ENCODE assay signal across 8 mouse cellular contexts in the genomic region with DNA sequence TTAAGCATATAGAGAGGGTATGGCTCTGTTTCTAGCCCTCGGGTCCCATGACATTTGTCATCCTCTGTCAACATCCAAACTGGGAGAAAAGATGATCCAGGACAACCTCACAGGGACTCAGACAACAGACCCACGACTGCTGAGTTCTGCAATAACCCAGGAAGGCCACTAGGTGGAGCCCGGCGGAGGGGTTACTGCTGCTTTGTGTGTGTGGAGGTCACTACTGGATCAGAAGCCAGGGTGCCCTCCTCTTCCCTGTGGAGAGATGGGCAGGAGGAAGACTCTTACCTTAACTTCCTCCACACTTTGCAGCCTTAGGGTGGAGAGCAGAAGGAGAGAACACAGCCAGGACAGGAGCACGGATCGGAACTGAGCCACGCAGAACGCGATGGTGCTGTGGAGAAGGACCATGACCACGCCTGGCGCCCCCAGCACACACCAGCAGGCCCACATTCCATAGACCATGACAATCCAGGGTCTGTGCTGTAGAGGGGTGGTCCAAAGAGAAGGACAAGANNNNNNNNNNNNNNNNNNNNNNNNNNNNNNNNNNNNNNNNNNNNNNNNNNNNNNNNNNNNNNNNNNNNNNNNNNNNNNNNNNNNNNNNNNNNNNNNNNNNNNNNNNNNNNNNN. TPM values are rescaled to one million over a fixed set of nuclear protein-coding genes. Genes with fewer than 3 reads are reported as not detected.
DNase-seq lines count a peak whose midpoint lies in the region; ATAC-seq and TF ChIP-seq lines count a peak whose summit lies in the region.

No protein-coding gene starts in this region.

- WGBS in bone marrow, adult 2 months = 58% methylated on average over 11 of the region's 11 CpGs
- WGBS in embryonic facial prominence, embryonic 14.5 days = 53% methylated on average over 11 of the region's 11 CpGs
- WGBS in heart, embryonic 16.5 days = 55% methylated on average over 11 of the region's 11 CpGs
- 48% methylated on average over 11 of the region's 11 CpGs for WGBS in lung, embryonic 16.5 days

- TF ChIP-seq CTCF in ES-Bruce4 (IDR thresholded peaks at IDR 0.05; ENCODE audit: low read depth, low read length) = peak; percentile 72
- TF ChIP-seq CTCF in bone marrow, adult 2 months (IDR thresholded peaks at IDR 0.05; ENCODE audit: control insufficient read depth, insufficient read depth, low read length) = peak; percentile 75

- no peak overlapping the region for H3K9ac ChIP-seq in ES-Bruce4 (ENCODE audit: low read depth, poor library complexity, severe bottlenecking)
- H3K9ac ChIP-seq in embryonic facial prominence, embryonic 14.5 days (ENCODE audit: low read depth, low read length) = no peak overlapping the region
- H3K9ac ChIP-seq in heart, embryonic 16.5 days (ENCODE audit: low read length) = no peak overlapping the region
- no peak overlapping the region for H3K9ac ChIP-seq in lung, embryonic 16.5 days (ENCODE audit: low read length)

- no peak overlapping the region for H3K4me3 ChIP-seq in ES-Bruce4 (ENCODE audit: low read depth, low read length)
- H3K4me3 ChIP-seq in bone marrow, adult 2 months (replicated peaks; ENCODE audit: control insufficient read depth, low read depth, low read length) = no peak overlapping the region
- no peak overlapping the region for H3K4me3 ChIP-seq in embryonic facial prominence, embryonic 14.5 days (ENCODE audit: low read depth, low read length)
- H3K4me3 ChIP-seq in heart, embryonic 16.5 days (ENCODE audit: low read length) = no peak overlapping the region
- no peak overlapping the region for H3K4me3 ChIP-seq in lung, embryonic 16.5 days (ENCODE audit: low read length)

- H3K9me3 ChIP-seq in ES-Bruce4 (replicated peaks; ENCODE audit: control insufficient read depth, insufficient read depth, low read length, poor library complexity, severe bottlenecking) = no peaks in the 10 kb centered on the region
- H3K9me3 ChIP-seq in embryonic facial prominence, embryonic 14.5 days (ENCODE audit: control insufficient read depth, low read length) = no peaks in the 10 kb centered on the region
- H3K9me3 ChIP-seq in heart, embryonic 16.5 days (replicated peaks; ENCODE audit: control insufficient read depth, low read length) = no peaks in the 10 kb centered on the region
- no peaks in the 10 kb centered on the region for H3K9me3 ChIP-seq in lung, embryonic 16.5 days (ENCODE audit: control insufficient read depth, low read length)

- DNase-seq in embryonic facial prominence, embryonic 14.5 days (ENCODE audit: low spot score) = peak; percentile 56
- peak; percentile 44 for DNase-seq in kidney, postnatal 14 days
- DNase-seq in retina, adult 2 months (ENCODE audit: low read depth, low spot score) = peak; percentile 26
- peak; percentile 58 for DNase-seq in urinary bladder, postnatal 14 days (ENCODE audit: low spot score)

- no peak for TF ChIP-seq POLR2A in ES-Bruce4 (IDR thresholded peaks at IDR 0.05; ENCODE audit: insufficient read depth, low read length)
- TF ChIP-seq POLR2A in bone marrow, adult 2 months (IDR thresholded peaks at IDR 0.05; ENCODE audit: borderline replicate concordance, control insufficient read depth, low read depth, low read length) = no peak

- no peaks in the 10 kb centered on the region for H3K4me1 ChIP-seq in ES-Bruce4 (ENCODE audit: control insufficient read depth, insufficient read depth, low read length)
- no peaks in the 10 kb centered on the region for H3K4me1 ChIP-seq in bone marrow, adult 2 months (ENCODE audit: control insufficient read depth, insufficient read depth, low read length)
- no peaks in the 10 kb centered on the region; the same call in 1 of the 2 replicates for H3K4me1 ChIP-seq in embryonic facial prominence, embryonic 14.5 days (ENCODE audit: control insufficient read depth, insufficient read depth, low read length)
- H3K4me1 ChIP-seq in heart, embryonic 16.5 days (ENCODE audit: control insufficient read depth, insufficient read depth, low read length) = no peaks in the 10 kb centered on the region
- H3K4me1 ChIP-seq in lung, embryonic 16.5 days (replicated peaks; ENCODE audit: control insufficient read depth, insufficient read depth, low read length) = no peaks in the 10 kb centered on the region

- H3K4me2 ChIP-seq in embryonic facial prominence, embryonic 14.5 days (ENCODE audit: low read depth, low read length) = no peak overlapping the region
- H3K4me2 ChIP-seq in heart, embryonic 16.5 days (ENCODE audit: low read depth, low read length) = no peak overlapping the region
- H3K4me2 ChIP-seq in lung, embryonic 16.5 days (ENCODE audit: low read depth, low read length) = no peak overlapping the region

- TF ChIP-seq EP300 in ES-Bruce4 (IDR thresholded peaks at IDR 0.05; ENCODE audit: insufficient read depth, low read depth, low read length) = no peak

- H3K27ac ChIP-seq in ES-Bruce4 (ENCODE audit: insufficient read depth, low read length) = no peak overlapping the region
- no peak overlapping the region for H3K27ac ChIP-seq in bone marrow, adult 2 months (ENCODE audit: control insufficient read depth, insufficient read depth, low read depth, low read length, poor library complexity)
- no peak overlapping the region for H3K27ac ChIP-seq in embryonic facial prominence, embryonic 14.5 days (replicated peaks; ENCODE audit: low read depth, low read length)
- H3K27ac ChIP-seq in heart, embryonic 16.5 days (ENCODE audit: low read length) = no peak overlapping the region
- no peak overlapping the region for H3K27ac ChIP-seq in lung, embryonic 16.5 days (ENCODE audit: low read length)

- no peaks in the 10 kb centered on the region for H3K27me3 ChIP-seq in ES-Bruce4 (ENCODE audit: control insufficient read depth, insufficient read depth, low read length, poor library complexity, severe bottlenecking)
- no peaks in the 10 kb centered on the region for H3K27me3 ChIP-seq in embryonic facial prominence, embryonic 14.5 days (replicated peaks; ENCODE audit: control insufficient read depth, insufficient read depth, low read length)
- H3K27me3 ChIP-seq in heart, embryonic 16.5 days (ENCODE audit: control insufficient read depth, insufficient read depth, low read length) = no peaks in the 10 kb centered on the region
- no peaks in the 10 kb centered on the region for H3K27me3 ChIP-seq in lung, embryonic 16.5 days (ENCODE audit: control insufficient read depth, insufficient read depth, low read depth, low read length)

- no peaks in the 10 kb centered on the region for H3K36me3 ChIP-seq in ES-Bruce4 (ENCODE audit: control insufficient read depth, insufficient read depth, low read length, poor library complexity, severe bottlenecking)
- no peaks in the 10 kb centered on the region for H3K36me3 ChIP-seq in embryonic facial prominence, embryonic 14.5 days (ENCODE audit: control insufficient read depth, insufficient read depth, low read length)
- no peaks in the 10 kb centered on the region for H3K36me3 ChIP-seq in heart, embryonic 16.5 days (ENCODE audit: control insufficient read depth, insufficient read depth)
- H3K36me3 ChIP-seq in lung, embryonic 16.5 days (ENCODE audit: control insufficient read depth, insufficient read depth, low read length) = no peaks in the 10 kb centered on the region

- 0 out of 2 replicates have a peak, but pooled peaks have one; percentile 65 for ATAC-seq in embryonic facial prominence, embryonic 14.5 days (ENCODE audit: low read depth)
- ATAC-seq in heart, embryonic 16.5 days (replicated peaks; ENCODE audit: extremely low read depth, insufficient read depth, low FRiP score) = peak; percentile 28; the same call in 1 of the 2 replicates
- peak; percentile 69 for ATAC-seq in lung, embryonic 16.5 days (ENCODE audit: low read depth)

RNA-seq across cellular contexts. Expression of a gene that starts 43.9 kb away (rescaled TPM):
- 2.2 and 3.1 TPM in 2 replicates for polyA plus RNA-seq in ES-Bruce4 (2011; ENCODE audit: insufficient read depth, insufficient read length, low read depth, missing spikeins)
- 0.43 and 1.4 TPM in 2 replicates for polyA plus RNA-seq in bone marrow, adult 2 months (2011; ENCODE audit: insufficient read depth, insufficient read length, low replicate concordance, missing spikeins)
- polyA plus RNA-seq in embryonic facial prominence, embryonic 14.5 days (2014; fragmentation: Nextera tagmentation; extraction: Ambion mirVana) = 9.3 and 10.4 TPM in 2 replicates
- 5.6 and 6.7 TPM in 2 replicates for polyA plus RNA-seq in heart, embryonic 16.5 days (2015; fragmentation: Nextera tagmentation; extraction: Ambion mirVana)
- polyA plus RNA-seq in lung, embryonic 16.5 days (2015; fragmentation: Nextera tagmentation; extraction: Ambion mirVana) = 8.6 and 9.3 TPM in 2 replicates
